Mouse (Mus musculus): ENCODE data around the gene Tmem189.

The Tmem189 gene

DNA sequence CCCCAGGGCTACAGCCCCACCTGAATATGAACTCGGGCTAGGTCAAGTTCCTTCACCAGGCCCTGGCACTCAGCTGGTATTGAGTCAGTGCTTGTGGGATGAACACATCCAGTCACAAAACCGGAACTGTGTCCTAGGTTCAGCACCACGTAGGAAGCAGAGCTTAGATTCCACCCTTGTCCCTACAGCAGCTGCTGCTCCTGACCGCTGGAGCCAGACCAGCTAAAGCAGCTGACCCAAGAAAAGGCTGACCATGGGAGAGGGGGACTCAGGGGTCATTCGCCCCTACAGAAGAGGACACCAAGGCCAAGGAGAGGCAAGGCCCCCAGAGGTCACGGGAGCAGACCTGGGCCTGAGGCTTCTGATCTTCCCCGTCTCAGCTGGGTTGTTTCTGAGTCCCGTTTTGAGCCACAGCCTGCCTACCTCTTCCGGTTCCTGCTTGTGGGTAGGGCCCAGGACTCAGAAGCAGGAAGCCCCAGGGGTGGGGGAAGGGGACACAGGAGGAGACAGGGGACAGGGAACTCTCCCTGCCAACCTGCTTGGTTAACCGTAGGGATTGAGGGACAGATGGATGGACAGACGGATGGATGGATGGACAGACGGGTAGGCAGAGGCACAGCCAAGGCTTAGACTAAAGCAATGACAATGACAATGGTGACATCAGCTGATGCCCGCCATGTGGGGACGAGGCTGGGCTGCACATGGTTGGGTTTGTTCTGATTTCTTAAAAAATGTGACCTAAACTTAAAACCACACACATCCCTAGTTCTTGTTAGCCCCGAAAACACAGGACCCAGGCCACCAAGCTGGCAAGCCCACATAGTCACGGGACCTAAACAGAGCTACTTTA, 32.8 kb downstream of the Tmem189 start:
- in situ Hi-C loops (cut with MboI; ENCODE audit: low sequenced_read_pairs) = no loop called here

DNA sequence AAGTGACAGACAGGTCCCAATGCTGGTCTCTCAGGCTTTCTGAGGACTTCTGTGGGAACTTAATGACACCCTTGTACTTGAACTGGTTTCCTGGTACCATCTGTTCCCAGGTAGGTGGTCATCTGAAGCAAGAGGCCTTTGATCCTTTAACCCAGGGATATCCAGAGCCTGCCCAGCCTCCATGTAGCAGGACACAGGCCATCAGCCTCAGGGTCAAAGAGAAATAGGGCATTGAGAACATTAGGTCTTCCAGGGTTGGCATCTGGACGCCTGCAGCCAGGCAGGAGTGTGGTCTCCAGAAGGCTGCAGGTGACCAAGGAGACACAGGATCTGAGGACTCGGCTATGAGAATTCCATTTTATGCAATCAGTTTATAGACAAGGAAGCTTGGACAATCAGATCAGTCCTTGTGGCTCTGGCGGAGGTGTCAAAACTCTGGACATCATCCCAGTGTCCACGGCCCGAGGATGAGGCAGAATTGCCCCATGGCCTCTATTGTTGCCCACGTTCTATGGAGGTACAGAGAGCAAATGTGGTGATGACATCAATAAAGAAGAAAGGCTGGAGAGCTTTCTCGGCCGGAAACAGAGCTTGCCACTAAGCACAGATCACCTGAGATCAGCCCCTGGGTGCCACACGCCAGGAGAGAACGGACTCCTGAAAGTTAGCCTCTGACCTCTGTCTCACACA, 34.6 kb downstream of the Tmem189 start:
- in situ Hi-C loops (cut with MboI; ENCODE audit: low sequenced_read_pairs) = no loop called here

DNA sequence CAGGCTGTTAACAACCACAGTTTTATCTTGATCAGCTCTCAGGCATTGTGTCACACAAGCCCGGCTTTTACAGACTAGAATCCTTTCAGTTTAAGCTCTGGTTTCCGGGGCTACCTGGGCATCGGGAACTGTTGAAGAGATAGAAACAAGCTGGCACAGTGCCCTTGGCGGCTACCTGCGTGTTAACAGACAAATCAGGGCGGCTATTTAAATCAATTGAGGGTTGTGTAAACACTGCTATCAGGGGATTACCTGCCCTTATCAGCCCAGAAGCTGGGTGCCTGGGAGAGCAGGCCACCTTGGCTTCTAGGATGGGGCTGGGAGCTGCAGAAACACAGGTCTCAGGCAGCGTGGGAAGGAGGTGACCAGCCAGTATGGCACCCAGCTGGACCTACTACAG, 36.9 kb downstream of the Tmem189 start:
- in situ Hi-C loops (cut with MboI; ENCODE audit: low sequenced_read_pairs) = no loop called here

DNA sequence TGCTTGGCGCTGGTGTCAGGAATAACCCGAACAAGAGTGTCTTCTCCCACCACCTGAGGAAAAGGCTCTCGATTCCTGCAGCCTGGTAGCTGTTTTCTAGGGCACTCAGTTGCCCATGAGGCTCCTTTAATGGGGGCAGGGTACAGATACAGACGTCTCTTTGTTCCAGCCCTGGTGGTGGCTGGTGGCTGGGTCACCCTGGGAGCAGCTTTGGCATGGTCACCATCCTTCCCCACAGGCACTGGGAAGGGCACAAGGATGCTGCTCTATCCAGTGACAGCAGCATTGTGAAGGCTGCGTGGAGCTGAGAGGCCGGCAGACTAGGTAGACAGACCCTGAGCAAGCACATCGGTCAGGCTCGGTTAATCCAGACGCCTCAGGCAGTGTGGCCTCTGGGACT, 38.0 kb downstream of the Tmem189 start:
- in situ Hi-C loops (cut with MboI; ENCODE audit: low sequenced_read_pairs) = no loop called here

DNA sequence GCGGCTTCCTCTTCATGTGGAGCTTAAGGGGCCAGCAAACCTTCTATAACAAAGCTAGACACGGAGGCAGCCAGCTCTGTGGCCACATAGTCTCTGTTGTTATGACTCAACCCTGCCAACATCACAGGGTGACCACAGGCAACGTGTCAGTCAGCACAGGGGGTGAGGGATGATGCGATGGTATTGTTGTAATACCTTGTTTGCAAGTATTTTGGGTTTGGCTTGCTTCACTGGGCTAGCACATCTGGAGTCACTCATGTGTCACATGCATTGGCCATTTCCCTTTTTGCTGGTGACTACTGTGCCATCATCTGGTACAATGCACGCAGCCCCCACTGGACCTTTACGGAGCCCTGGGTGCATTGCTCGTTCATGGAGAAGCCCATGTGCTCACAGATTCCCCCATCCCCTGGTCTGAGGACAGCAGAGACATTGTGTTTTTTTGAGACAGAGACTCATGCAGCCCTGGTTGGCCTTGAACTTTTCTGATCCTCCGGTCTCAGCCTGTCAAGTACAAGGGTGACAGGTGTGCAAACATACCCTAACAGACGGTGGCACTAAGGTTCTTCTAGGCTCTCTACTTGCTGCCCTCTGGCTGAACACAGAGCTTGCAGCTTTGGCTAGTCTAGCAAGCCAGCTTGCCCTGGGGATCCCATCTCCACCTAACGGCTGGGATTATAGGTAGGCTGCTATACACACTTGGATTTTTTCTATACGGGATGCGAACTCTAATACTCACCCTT, 40.2 kb downstream of the Tmem189 start:
- in situ Hi-C loops (cut with MboI; ENCODE audit: low sequenced_read_pairs) = no loop called here

DNA sequence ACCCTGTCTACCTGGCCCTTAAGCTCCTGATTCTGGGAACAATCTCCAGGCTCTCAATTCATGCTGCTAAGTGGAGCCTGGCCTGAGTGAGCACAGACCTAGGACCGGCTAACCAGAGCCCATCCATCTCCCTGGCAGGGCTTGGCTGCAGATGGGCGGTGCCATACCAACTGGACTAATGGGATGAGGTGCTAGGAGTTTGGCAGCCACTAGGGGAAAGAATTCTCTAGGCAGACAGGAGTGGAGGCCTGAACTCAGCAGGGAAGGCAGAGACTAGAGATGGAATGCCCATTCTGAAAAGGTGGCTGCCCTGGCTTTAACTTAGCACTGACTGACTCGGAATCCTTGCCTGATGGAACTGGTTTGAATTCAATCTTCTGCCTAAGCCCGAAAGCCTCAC, 43.2 kb downstream of the Tmem189 start:
- in situ Hi-C loops (cut with MboI; ENCODE audit: low sequenced_read_pairs) = no loop called here

DNA sequence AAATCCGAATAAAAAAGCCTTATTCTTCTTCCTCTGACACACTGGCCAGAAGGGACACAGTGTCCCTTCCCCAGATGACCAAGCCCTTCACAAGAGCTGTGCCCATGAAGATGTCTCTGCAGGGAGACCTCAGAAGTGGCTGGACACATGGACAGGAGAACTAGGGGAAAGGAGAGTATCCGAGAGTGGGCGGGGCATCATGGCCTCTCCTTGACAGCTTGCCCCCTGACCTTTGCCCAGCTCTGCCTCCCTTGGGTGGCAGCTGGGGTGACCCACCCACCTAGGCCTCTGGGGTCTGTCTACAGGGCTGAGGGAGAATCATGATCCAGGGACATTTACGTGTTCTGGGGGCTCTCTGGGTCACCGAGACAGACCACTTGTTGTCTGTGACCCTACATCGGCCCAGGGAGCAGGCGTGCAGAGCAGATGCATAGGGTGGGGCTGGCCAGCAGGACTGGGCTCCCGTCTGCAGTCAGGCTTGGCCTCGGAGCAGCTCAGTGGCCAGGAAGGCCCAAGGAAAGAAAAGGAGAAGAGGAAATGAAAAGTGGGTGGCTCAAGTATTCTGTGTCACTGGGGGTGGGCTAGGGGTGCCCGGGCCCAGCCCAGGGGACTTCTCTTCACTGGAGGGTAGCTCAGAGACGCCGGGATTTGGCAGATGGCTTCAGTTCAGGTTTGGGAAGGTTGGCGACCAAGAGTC, 46.1 kb downstream of the Tmem189 start:
- in situ Hi-C loops (cut with MboI; ENCODE audit: low sequenced_read_pairs) = loop anchor here (5.0 kb wide), 1 partner anchor 34 kb away; no protein-coding TSS in a partner anchor

DNA sequence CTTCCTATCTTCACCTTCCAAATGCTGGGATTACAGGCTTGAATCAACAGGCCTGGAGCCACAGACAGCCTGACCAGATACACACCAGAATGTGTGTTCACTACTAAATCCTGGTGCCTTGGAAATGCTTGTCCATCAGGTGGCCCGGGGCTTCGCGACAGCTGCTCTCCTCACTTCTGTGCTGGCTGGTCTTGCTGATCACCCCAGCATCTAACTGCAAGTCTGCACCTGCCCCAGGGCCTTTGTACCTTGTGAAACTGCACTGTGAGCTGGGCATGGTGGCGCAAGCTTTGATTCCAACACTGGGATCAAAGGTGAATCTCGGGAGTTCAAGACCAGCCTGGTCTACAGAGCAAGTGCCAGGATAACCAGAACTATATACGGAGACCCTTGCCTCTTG, 47.5 kb downstream of the Tmem189 start:
- in situ Hi-C loops (cut with MboI; ENCODE audit: low sequenced_read_pairs) = loop anchor here (5.0 kb wide), 1 partner anchor 35 kb away; no protein-coding TSS in a partner anchor

DNA sequence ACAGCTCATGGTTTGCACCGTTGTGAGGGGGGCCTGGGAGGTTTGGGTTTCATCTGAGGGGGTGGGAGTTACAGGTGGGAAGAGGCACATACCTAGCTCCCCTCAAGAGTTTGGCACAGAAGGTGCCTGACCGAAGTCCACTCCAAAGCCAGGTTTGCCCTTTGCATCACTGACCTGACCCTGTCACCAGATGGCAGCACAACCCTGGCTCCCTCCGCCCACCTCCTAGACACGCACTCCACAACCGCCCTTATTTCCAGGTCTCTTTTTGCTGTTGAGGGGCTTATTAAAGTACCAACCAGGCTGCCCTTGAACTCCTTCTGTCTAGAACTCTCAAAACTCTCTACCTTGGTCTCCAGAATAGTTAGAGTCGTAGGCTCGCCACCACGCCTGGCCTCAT, 48.3 kb downstream of the Tmem189 start:
- in situ Hi-C loops (cut with MboI; ENCODE audit: low sequenced_read_pairs) = loop anchor here (5.0 kb wide), 1 partner anchor 36 kb away; no protein-coding TSS in a partner anchor

DNA sequence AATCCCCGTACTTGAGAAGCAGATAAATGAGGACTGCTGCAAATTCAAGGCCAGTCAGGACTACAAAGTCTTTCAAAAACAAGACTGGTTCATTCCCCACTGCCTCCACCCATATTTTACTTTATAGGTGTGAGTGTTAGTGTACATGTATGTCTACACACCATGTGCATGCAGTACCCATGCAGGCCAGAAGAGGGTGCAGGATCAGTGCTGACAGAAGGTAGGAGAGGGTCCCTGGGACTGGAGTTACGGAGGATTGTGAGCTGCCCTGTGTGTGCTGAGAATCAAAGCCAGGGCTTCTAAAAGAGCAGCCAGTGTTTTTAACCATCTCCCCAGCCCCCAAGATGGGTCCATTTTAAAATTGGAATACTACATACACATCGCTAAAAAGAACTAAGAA, 49.3 kb downstream of the Tmem189 start:
- in situ Hi-C loops (cut with MboI; ENCODE audit: low sequenced_read_pairs) = loop anchor here (5.0 kb wide), 1 partner anchor 37 kb away; no protein-coding TSS in a partner anchor

DNA sequence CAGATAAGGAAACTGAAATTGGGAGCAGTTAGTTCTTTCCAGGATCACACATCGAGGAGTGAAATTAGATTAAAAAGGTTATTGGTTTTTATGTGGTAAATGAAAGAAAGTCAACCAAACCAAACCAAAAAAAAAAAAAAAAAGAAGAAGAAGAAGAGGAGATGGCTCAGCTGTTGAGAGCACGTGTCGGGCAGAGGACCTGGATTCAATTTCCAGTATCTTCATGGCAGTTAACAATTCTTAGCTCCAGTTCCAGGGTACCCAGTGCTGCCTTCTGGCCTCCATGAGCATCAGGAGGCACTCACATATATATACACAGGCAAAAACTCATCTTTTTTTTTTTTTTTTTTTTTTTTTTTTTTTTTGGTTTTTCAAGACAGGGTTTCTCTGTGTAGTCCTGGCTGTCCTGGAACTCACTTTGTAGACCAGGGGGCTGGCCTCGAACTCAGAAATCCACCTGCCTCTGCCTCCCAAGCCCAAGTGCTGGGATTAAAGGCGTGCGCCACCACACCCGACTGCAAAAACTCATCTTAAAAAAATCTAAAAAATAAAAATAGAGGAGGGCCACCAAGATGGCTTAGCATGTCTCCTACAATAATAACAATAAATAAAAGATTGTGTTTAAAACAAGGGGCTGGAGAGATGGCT, 54.6 kb downstream of the Tmem189 start:
- in situ Hi-C loops (cut with MboI; ENCODE audit: low sequenced_read_pairs) = no loop called here

DNA sequence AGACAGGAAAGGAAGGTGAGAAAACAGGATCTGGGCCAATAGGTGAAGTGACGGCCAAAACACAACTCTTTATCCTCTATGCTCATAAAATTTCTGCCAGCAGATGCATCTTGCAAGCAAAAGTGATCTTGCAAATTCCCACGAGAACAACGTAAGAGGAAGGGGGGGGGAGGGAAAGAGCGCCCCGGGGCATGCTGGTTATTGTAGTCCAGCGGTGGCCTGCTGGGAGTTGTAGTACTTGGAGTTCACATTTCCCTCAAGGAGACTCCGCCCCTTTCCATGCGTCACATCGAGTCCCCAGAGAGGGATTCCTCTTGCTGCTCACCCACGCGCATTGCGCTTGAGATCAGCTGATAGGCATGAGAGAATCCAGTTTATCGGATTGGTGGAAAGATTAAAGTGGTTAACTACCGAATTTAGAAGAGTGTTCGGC, 55.3 kb downstream of the Tmem189 start:
- in situ Hi-C loops (cut with MboI; ENCODE audit: low sequenced_read_pairs) = no loop called here

DNA sequence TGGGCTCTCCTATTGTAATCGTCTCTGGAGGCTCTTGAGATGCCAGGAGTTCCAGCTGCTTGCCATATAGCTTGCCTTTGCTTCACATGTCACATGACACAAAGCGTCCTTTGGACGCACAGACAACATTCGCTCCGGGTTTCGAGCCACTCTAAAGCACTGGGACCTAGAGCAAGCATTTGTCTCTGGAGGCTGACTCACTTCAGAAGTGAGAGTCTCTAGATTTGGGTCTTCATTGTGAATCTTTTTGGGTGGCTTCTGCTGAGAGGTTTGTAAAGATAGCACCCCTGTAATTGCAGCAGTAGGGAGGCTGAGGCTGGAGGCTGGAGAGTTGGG, 56.1 kb downstream of the Tmem189 start:
- in situ Hi-C loops (cut with MboI; ENCODE audit: low sequenced_read_pairs) = no loop called here

DNA sequence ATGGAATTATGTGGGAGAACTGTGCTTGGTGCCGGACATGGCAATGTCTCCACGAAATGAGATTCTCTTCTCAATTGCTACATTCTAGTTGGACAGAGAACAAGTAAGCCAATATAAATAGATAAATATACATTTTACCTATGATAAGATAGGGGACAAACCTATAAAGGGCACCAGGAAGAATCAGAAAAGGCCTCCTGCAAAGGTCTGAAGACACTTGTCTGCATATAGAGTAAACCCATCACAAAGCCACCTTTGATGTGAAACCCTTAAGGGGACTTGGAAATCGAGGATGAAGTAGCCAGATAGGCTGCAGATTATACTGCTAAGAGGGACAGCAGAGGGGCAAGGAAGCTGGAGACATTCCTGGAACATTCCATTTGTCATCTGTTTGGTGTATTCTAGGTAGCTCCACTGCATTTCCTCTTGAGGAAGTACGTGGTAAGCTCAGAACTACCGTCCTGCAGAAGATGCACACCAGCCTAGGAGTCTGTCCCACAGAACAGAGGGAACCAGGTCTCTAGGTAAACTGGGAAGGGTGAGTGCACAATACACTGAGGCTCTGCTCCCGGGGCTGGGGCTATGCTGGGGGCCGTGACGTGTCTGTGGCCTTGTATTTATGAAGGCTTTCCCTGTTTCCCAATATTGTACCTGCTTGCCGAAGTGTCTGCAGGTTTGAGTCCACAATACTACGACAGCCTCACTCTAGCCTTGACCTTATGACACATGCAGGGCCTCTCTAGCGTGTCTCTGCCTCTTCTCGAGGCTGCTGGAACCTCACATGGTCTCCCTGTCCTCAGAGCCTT, 56.7 kb downstream of the Tmem189 start:
- in situ Hi-C loops (cut with MboI; ENCODE audit: low sequenced_read_pairs) = no loop called here

DNA sequence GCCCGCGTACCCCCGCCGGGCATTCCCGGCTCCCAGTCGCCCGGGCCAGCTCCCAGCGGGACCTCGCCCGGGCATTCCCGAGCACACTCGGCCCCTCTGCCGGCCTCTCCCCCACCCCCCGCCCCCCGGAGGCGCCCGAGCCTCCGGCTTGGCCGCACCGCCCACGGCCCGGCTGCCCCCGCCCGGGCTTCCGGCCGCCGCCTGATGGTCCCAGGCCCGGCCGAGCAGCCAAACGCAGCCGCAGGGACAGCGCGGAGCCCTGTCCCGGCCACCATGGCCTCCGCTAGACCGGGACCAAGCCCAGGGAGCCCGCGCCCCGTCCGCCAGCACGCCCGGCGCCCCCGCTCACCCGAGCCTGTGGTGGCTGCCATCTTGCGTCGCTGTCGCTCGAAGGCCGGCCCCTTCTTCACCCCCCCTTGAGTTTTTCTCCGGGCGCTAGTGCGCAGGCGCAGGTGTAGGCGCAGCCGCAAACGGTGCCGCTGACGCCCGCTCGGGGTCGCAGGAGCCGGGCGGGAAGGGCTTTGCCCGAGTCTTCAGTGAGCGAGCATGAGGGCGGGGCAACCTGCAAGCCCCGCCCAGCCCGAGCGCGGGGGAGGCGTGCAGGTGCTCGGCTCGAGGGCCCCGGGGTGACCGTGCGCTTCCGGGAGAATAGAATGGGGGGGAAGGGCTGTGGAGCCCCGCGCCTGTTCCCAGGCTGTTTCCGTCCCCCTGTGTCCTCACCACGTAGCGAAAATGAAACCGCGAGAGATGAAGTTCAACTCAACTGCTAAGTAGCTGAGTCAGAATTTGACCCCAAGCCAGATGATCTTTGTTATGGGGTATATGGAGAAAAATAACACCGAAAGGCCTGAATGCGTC, 57.8 kb downstream of the Tmem189 start, which contains the start of gene Ube2v1:
Gene Ube2v1, minus strand, starts transcription at position 505 of the 858 bp plus-strand sequence.
- in situ Hi-C loops (cut with MboI; ENCODE audit: low sequenced_read_pairs) = no loop called here

DNA sequence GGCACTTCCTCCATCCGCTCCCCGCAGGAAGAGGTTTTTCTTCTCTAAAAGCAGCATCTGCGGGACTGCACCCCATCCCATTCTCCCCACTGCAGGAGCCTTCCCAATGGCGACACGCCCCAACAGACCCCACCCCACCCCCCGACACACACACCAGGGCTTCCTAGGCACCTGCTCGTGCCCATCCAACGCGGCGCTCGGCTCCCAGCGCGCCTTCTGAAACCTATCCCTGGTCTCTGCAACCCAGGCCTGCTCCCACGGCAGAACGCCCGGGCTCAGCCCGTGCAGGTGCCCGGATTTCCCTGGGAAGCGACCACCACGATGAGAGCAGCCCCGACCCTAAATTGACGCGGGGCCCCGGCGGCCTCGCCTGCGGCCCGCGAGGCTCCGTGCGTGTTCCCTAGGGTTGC, 58.4 kb downstream of the Tmem189 start:
- in situ Hi-C loops (cut with MboI; ENCODE audit: low sequenced_read_pairs) = no loop called here

DNA sequence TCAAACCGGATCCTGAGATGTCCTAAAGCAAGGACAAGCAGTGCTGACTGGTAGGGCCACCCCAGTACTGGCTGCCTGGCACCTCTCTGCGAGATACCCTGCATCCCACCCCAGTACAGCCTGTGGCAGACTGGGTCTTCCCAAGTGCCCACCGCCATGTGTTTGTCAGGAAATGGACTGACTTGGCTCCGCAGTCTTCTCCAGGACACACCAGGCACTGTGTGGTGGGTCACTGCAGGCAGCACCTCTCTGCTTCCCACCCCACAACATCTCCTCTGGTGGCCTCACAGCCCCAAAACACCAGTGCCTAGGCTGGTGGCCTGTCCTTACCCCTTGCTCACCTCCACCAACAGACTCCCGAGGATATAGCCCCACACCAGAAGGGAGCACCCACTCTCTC, 59.2 kb downstream of the Tmem189 start:
- in situ Hi-C loops (cut with MboI; ENCODE audit: low sequenced_read_pairs) = no loop called here

DNA sequence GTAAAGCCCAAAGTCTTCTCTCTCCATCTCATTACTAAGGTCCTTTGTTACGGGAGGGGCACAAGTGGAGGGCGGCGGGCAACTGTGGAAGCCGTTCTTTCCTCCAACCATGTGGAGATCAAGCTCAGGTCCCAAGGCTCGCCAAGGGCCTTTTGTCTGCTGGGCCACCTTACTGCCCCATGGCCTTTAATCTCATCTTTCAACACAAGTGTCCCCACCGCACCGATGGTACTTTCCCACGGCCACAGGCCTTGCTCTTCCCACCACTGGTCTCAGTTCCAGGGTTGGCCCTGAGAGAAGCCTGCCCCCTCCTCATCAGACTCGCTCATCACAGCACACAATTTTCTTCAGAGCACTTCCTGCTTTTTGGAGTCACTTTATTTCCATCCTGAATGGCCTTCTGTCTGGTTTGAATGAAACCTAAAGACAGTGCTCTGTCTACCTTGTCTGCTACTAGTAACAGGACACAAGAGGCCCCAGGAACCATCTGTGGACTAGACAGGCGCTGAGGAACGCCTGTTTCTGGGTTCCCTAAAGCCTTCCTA, 59.9 kb downstream of the Tmem189 start:
- in situ Hi-C loops (cut with MboI; ENCODE audit: low sequenced_read_pairs) = no loop called here
